In genomic region chr1:88757162-88757561, GRCm38 (mm10) we compare ENCODE assay signal across 9 mouse cellular contexts. TPM values are rescaled to one million over a fixed set of nuclear protein-coding genes. Genes with fewer than 3 reads are reported as not detected.
DNase-seq lines count a peak whose midpoint lies in the region; ATAC-seq and TF ChIP-seq lines count a peak whose summit lies in the region.
"Had no signal": no experiment of that assay in that cellular context is flagged by ENCODE, and none has a peak within 500 bp of the region (broad histone marks: within the 10 kb centered on the region; RNA-seq: fewer than 3 reads in every experiment).

No protein-coding gene starts in this region.

- WGBS in lung, embryonic 14.5 days = 39% methylated on average over 7 of the region's 7 CpGs
- WGBS in neural tube, embryonic 15.5 days = 29% methylated on average over 7 of the region's 7 CpGs

- H3K27ac ChIP-seq in lung, embryonic 14.5 days (ENCODE audit: low read depth) = peak overlapping the region; percentile 80
- peak overlapping the region; percentile 39 for H3K27ac ChIP-seq in neural tube, embryonic 15.5 days (replicated peaks)

- H3K4me2 ChIP-seq in lung, embryonic 14.5 days = no peak overlapping the region
- no peak overlapping the region for H3K4me2 ChIP-seq in neural tube, embryonic 15.5 days

- no peaks in the 10 kb centered on the region for H3K36me3 ChIP-seq in lung, embryonic 14.5 days (ENCODE audit: insufficient read depth)
- no peaks in the 10 kb centered on the region for H3K36me3 ChIP-seq in neural tube, embryonic 15.5 days

- no peak for TF ChIP-seq CTCF in lung, embryonic 14.5 days (IDR thresholded peaks at IDR 0.05; ENCODE audit: low read depth)

- H3K27me3 ChIP-seq in lung, embryonic 14.5 days (ENCODE audit: insufficient read depth, low read length) = no peaks in the 10 kb centered on the region
- H3K27me3 ChIP-seq in neural tube, embryonic 15.5 days (replicated peaks) = no peaks in the 10 kb centered on the region

- peak; percentile 63 for DNase-seq in lung, embryonic 14.5 days
- DNase-seq in lung, adult 18-20 months = no peak
- DNase-seq in frontal cortex, postnatal 10 days (ENCODE audit: low spot score in 2 of 2) = peak; percentile 47 to 49
- DNase-seq in kidney, postnatal 4 days = peak; percentile 54 to 68
- no peak for DNase-seq in T-cell, adult 2 months (ENCODE audit: low spot score)
- no peak for DNase-seq in adrenal gland, postnatal 10 days
- no peak for DNase-seq in cerebellum, adult 9-10 months

- no peaks in the 10 kb centered on the region for H3K9me3 ChIP-seq in lung, embryonic 14.5 days (ENCODE audit: low read depth, low read length)
- no peaks in the 10 kb centered on the region for H3K9me3 ChIP-seq in neural tube, embryonic 15.5 days (replicated peaks)
- H3K9me3 ChIP-seq: megakaryocyte, embryonic 14.5 days had no signal

- no peak overlapping the region for H3K9ac ChIP-seq in lung, embryonic 14.5 days
- no peak overlapping the region for H3K9ac ChIP-seq in neural tube, embryonic 15.5 days (replicated peaks)

- ATAC-seq in lung, embryonic 14.5 days (ENCODE audit: insufficient read depth) = no peak
- ATAC-seq in neural tube, embryonic 15.5 days (ENCODE audit: low FRiP score) = peak; percentile 55; the same call in 1 of the 2 replicates

- H3K4me3 ChIP-seq in lung, embryonic 14.5 days (ENCODE audit: low read depth, low read length) = no peak overlapping the region
- no peak overlapping the region for H3K4me3 ChIP-seq in neural tube, embryonic 15.5 days (replicated peaks)
- H3K4me3 ChIP-seq: megakaryocyte, embryonic 14.5 days had no signal

- H3K4me1 ChIP-seq in lung, embryonic 14.5 days (ENCODE audit: insufficient read depth) = no peaks in the 10 kb centered on the region
- H3K4me1 ChIP-seq in neural tube, embryonic 15.5 days = peaks cover 26% of the 10 kb centered on the region
- H3K4me1 ChIP-seq: megakaryocyte, embryonic 14.5 days had no signal

RNA-seq across cellular contexts. Expression of gene Arl4c, which starts 55.1 kb away (rescaled TPM):
- polyA plus RNA-seq in lung, embryonic 14.5 days (2014; fragmentation: Nextera tagmentation; extraction: Ambion mirVana) = 11.0 and 12.7 TPM in 2 replicates
- 38.1 and 43.5 TPM in 2 replicates for polyA plus RNA-seq in neural tube, embryonic 15.5 days (2015; fragmentation: Nextera tagmentation; extraction: Ambion mirVana)
- 10 to 100 TPM; 12.5 to 14.9 TPM for total RNA-seq in adrenal gland, postnatal 10 days (2021)

Comparison
In these comparisons a context has a peak if more than half of its experiments do, and no peak if none do; other contexts are left out.
1. DNase-seq: peak in lung, embryonic 14.5 days (single experiment), frontal cortex, postnatal 10 days (2 of 2) and kidney, postnatal 4 days (2 of 2); none in lung, adult 18-20 months (0 of 2), T-cell, adult 2 months (single experiment), adrenal gland, postnatal 10 days (single experiment) and cerebellum, adult 9-10 months (single experiment).